Mouse (Mus musculus) thymus, adult 18-20 months (tissue): ENCODE measurements at regions not wholly inside any gene's neighbourhood (a gene's known extent, or its start where the extent isn't known, plus 50 kb on each side); places are given as distances from the start of the nearest gene placed in this dataset.
"Not testable (repeated sequence)": the region's sequence is repeated elsewhere in the genome, so short reads cannot be mapped to it uniquely, and the experiment has no call there.

Experiments used
- DNase-seq, 2 experiments: peaks; one replicate each; pipeline ENCODE4 v3.0.0; 2022; ENCODE audit warnings: mixed read lengths in 2 of 2

GRCm38 (mm10) chr2:39420696-39421095 lies 194.4 kb upstream of the Ppp6c start:
- DNase-seq: no peak

GRCm38 (mm10) chr2:39400336-39400735 lies 174.1 kb upstream of the Ppp6c start:
- no peak for DNase-seq

DNA sequence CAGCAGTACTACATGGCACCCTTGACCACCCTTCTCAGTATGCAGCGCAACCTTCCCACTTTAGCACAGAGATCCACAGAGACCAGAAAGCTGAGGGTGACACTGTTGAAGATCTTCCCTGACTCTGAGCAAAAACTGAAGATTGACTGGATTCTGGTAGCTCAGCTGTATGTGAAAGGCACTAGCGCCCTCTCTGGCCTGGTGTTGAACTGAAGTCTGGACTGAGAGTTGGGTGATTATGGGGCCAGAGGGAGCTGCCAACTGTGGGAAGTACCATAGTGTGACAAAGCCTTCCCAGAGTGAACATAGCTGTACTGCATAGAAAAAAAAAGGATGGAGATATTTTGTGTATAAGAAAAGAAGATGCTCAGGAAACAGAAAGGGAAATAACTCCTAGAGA lies 173.3 kb upstream of the Ppp6c start:
- no peak for DNase-seq

DNA sequence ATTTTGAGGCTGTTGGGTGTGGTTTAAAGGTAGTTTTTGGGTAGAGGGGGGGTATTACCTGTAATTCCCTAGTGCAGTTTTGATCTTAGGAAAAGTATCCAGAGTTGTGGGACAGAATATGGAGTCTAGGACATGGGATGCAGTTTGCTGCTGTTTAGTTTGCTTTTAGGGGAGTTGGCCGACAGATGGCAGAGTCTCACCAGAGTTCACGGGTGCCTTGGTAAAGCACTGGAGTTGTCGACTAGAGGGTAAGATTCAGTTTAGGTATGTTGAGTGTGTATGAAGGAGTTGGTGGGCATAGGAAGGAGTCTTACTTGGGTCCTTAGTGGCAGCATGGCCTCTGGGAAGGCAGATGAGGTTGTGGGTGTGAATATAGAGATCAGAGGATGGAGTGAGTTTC lies 168.4 kb upstream of the Ppp6c start:
- DNase-seq: no peak

GRCm38 (mm10) chr2:39377264-39377663 lies 151.0 kb upstream of the Ppp6c start:
- no peak for DNase-seq

- peak; percentile 69 to 77 for DNase-seq
These were observed 147.0 kb upstream of the Ppp6c start for GRCm38 (mm10) chr2:39373068-39373779.

GRCm38 (mm10) chr2:39344207-39344606 lies 118.0 kb upstream of the Ppp6c start:
- DNase-seq: no peak

DNA sequence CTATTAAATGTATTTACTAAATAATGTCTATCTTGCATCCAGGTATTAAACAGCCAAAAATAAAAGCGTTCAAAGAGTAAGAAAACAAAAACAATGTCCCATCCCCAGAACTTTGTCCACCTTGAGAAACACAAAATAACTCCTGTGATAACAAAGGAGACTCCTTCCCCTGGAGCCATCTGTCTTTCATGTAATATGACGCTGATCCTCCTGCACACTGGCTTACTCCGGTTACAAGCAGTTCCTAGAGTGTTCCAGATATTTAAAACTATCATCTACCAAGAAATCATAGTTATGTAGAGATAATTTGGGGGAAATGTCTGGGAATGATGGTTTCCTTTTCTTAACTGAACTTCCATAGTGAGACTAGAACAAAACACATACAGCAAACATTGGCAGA lies 114.2 kb upstream of the Ppp6c start:
- DNase-seq: no peak

- no peak for DNase-seq
These were observed 112.8 kb upstream of the Ppp6c start for GRCm38 (mm10) chr2:39338832-39339649.

DNA sequence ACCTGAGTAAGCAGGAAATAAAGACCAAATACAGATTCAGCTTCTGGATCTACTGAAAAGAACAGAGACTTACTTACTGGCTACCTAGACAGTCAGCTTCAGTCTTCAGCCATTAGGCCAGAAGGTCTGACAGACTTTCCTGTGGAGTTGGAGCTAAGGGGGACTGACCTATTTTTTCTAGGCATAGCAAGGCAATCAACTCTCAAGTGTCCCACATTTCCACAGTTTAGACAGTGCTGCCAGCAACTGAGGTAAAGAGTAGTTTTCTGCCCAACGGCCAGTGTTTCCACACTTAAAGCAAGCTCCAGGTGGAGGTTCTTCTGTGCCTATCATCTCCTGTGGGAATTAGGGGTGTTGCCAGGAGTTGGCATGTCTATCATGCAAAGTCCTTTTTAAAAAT lies 111.3 kb upstream of the Ppp6c start:
- no peak for DNase-seq

DNA sequence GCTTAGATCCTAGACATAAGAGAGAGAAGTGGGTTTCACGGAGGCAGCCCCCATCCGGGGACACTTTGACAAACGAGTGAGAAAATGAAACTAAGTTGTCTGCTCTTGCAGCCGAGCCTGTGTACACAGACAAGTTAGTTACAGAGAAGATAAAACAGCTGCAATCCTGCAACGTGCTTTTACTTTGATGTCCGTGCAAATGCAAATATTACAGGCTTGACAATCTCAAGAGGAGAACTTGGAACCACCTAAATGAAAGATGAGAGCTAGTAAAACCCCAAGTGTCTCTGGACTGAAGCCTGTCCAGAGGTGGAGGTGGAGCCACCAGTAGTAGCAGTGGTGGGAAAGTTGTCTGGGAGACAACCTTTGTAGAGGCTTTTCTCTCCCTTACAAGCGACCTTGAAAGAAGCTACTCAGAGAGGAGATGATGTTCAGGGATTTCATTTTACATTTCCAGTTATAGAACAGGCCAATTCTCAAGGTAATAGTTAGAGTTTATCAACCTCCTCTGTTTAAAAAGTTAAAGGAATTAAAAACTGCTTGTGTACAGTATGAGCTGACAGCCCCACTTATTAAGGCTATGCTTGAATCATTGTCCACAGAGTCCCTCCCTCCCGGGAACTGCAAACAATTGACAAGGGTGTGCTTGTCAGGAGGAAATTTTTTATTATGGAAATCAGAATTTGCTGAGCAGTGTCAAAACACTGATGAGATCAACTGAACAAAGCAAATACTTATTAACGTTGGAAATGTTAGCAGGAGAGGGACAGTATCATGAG lies 99.7 kb upstream of the Ppp6c start:
- DNase-seq: peak; percentile 19 to 53

GRCm38 (mm10) chr2:39325122-39325521 lies 98.9 kb upstream of the Ppp6c start:
- not testable (repeated sequence) for DNase-seq

GRCm38 (mm10) chr2:39299798-39300382 lies 73.6 kb upstream of the Ppp6c start:
- DNase-seq: no peak

DNA sequence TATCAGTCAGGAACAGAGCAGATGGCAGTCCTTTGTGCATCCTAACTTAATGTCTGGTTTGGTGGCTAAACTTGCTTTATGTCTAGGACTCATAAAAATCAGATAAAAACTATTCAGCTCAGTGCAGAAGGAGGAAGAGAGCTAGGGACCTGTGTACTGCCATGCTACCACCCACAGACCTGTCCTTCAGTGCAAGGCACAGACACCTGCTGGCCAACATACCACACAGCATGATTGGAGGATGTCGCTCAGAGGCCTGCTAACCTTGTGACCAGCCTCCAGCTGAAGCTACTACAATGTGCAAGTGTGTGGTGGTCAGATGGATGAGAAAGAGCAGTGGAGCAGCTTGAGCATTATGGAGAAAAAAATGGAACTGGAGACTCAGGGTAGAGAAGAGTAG lies 73.0 kb upstream of the Ppp6c start:
- DNase-seq: no peak

DNA sequence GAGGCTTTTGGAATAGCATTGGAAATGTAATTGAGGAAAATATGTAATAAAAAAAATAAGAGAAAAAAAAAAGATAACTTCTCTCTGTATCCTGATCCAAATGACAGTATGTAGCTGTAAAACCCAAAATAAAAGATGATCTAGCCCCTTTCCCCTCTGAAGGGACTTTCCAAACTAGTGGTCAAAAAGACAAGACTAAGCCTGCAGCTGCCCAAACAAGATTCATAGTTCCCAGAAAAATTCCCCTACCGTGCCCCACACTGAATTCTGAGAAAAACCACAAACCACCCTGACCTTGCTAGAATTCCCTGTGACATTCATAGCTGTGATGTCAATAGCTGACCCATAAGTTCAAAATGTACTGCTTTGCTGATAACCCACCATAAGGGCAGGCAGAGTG lies 69.2 kb upstream of the Ppp6c start:
- DNase-seq: no peak

GRCm38 (mm10) chr2:39278218-39278617 lies 52.0 kb upstream of the Ppp6c start:
- no peak for DNase-seq
